ENCODE assay signal across 12 mouse cellular contexts in genomic region chr7:115340155-115340554, GRCm38 (mm10).
A peak's percentile ranks its signal among the peaks of the same experiment; 100 is the strongest.
DNase-seq lines count a peak whose midpoint lies in the region; ATAC-seq and TF ChIP-seq lines count a peak whose summit lies in the region.
"Had no signal": no experiment of that assay in that cellular context is flagged by ENCODE, and none has a peak within 500 bp of the region (broad histone marks: within the 10 kb centered on the region; RNA-seq: fewer than 3 reads in every experiment).

No protein-coding gene starts in this region.

- no peak for TF ChIP-seq CTCF in left cerebral cortex, adult 2 months (IDR thresholded peaks at IDR 0.05)

- H3K27ac ChIP-seq in left cerebral cortex, adult 2 months: no peak overlapping the region
- H3K27ac ChIP-seq: embryonic facial prominence, embryonic 10.5 days; heart, embryonic 15.5 days; neural tube, embryonic 13.5 days had no signal

- intact Hi-C loops in left cerebral cortex, postnatal 14 days (cut with DNase I): no loop called here
- intact Hi-C loops in left cerebral cortex, adult 2 months (cut with DNase I): no loop called here

- ATAC-seq in activated CD4-positive, CD25-positive, alpha-beta regulatory T cell, adult 4 months: no peak
- ATAC-seq: intestine, postnatal 0 days had no signal

- no peak overlapping the region for H3K4me3 ChIP-seq in left cerebral cortex, adult 2 months
- H3K4me3 ChIP-seq: embryonic facial prominence, embryonic 10.5 days; heart, embryonic 15.5 days; neural tube, embryonic 13.5 days had no signal

- peak; percentile 18 for DNase-seq in adrenal gland, postnatal 10 days
- DNase-seq in adrenal gland, postnatal 4 days (ENCODE audit: low spot score in 2 of 2): no peak
- DNase-seq in left cerebral cortex, postnatal 14 days (ENCODE audit: low spot score in 2 of 2): peak; percentile 19 to 21
- DNase-seq in left cerebral cortex, adult 2 months (ENCODE audit: extremely low spot score in 1 of 2, low spot score in 2 of 2): no peak
- peak; percentile 34 to 62 for DNase-seq in cerebellum, postnatal 10 days
- DNase-seq in lung, postnatal 14 days: peak; percentile 3
- DNase-seq in urinary bladder, postnatal 4 days (ENCODE audit: low spot score in 2 of 2): no peak

Comparison
In these comparisons a context has a peak if more than half of its experiments do, and no peak if none do; other contexts are left out.
1. DNase-seq: peak in adrenal gland, postnatal 10 days (single experiment), left cerebral cortex, postnatal 14 days (2 of 2), cerebellum, postnatal 10 days (2 of 2) and lung, postnatal 14 days (single experiment); none in adrenal gland, postnatal 4 days (0 of 2), left cerebral cortex, adult 2 months (0 of 2) and urinary bladder, postnatal 4 days (0 of 2).